Mouse (Mus musculus): ENCODE measurements around the gene Ankrd44. TPM values are rescaled to one million over a fixed set of nuclear protein-coding genes. Genes with fewer than 3 reads are reported as not detected.

Ankrd44 gene
- polyA plus RNA-seq, 1 experiment from 2014 or later = 18.3 TPM

- H3K4me2 ChIP-seq = no peak overlapping the region
- no peak overlapping the region for H3K4me3 ChIP-seq (ENCODE audit: low read depth, low read length)
- H3K4me1 ChIP-seq (ENCODE audit: insufficient read depth) = peaks cover 11% of the 10 kb centered on the region; the same call in 1 of the 2 replicates
- no peaks in the 10 kb centered on the region for H3K36me3 ChIP-seq (ENCODE audit: insufficient read depth)
- WGBS = 94% methylated on average over 1 of the region's 1 CpGs
- H3K27ac ChIP-seq (ENCODE audit: low read depth) = no peak overlapping the region
- no peak for DNase-seq
- H3K9ac ChIP-seq = no peak overlapping the region
- H3K9me3 ChIP-seq (ENCODE audit: low read depth, low read length) = no peaks in the 10 kb centered on the region
- no peaks in the 10 kb centered on the region for H3K27me3 ChIP-seq (ENCODE audit: insufficient read depth, low read length)
- TF ChIP-seq CTCF (IDR thresholded peaks at IDR 0.05; ENCODE audit: low read depth) = no peak
- ATAC-seq (ENCODE audit: insufficient read depth) = no peak
Measured at GRCm38 (mm10) chr1:54871321-54871720, 54.9 kb downstream of the Ankrd44 start.

GRCm38 (mm10) chr1:54870634-54871033 lies 55.6 kb downstream of the Ankrd44 start:
- WGBS = 75% methylated on average over 2 of the region's 2 CpGs
- Histone ChIP-seq H3K4me2 (no peak overlapping the region), H3K9ac (no peak overlapping the region), H3K4me3 (ENCODE audit: low read depth, low read length) (no peak overlapping the region), H3K27me3 (ENCODE audit: insufficient read depth, low read length) (no peaks in the 10 kb centered on the region), H3K9me3 (ENCODE audit: low read depth, low read length) (no peaks in the 10 kb centered on the region), H3K27ac (ENCODE audit: low read depth) (no peak overlapping the region), H3K36me3 (ENCODE audit: insufficient read depth) (no peaks in the 10 kb centered on the region), H3K4me1 (ENCODE audit: insufficient read depth) (peaks cover 11% of the 10 kb centered on the region; the same call in 1 of the 2 replicates)
- TF ChIP-seq CTCF (IDR thresholded peaks at IDR 0.05; ENCODE audit: low read depth) = no peak
- ATAC-seq (ENCODE audit: insufficient read depth) (no peak), DNase-seq (no peak)

GRCm38 (mm10) chr1:54867226-54867625 lies 59.0 kb downstream of the Ankrd44 start:
- no peak overlapping the region; the same call in 1 of the 2 replicates for H3K27ac ChIP-seq (ENCODE audit: low read depth)
- no peak for DNase-seq
- no peaks in the 10 kb centered on the region for H3K9me3 ChIP-seq (ENCODE audit: low read depth, low read length)
- H3K4me3 ChIP-seq (ENCODE audit: low read depth, low read length) = no peak overlapping the region
- H3K4me2 ChIP-seq = no peak overlapping the region
- H3K9ac ChIP-seq = no peak overlapping the region
- H3K27me3 ChIP-seq (ENCODE audit: insufficient read depth, low read length) = no peaks in the 10 kb centered on the region
- 28% methylated on average over 4 of the region's 4 CpGs for WGBS
- TF ChIP-seq CTCF (IDR thresholded peaks at IDR 0.05; ENCODE audit: low read depth) = no peak
- no peaks in the 10 kb centered on the region for H3K4me1 ChIP-seq (ENCODE audit: insufficient read depth)
- ATAC-seq (ENCODE audit: insufficient read depth) = no peak; the same call in 1 of the 2 replicates
- no peaks in the 10 kb centered on the region for H3K36me3 ChIP-seq (ENCODE audit: insufficient read depth)

- DNase-seq (no peak), ATAC-seq (ENCODE audit: insufficient read depth) (no peak)
- Histone ChIP-seq H3K4me3 (ENCODE audit: low read depth, low read length) (no peak overlapping the region), H3K27ac (ENCODE audit: low read depth) (no peak overlapping the region), H3K9ac (no peak overlapping the region), H3K4me1 (ENCODE audit: insufficient read depth) (no peaks in the 10 kb centered on the region), H3K36me3 (ENCODE audit: insufficient read depth) (no peaks in the 10 kb centered on the region), H3K4me2 (no peak overlapping the region), H3K9me3 (ENCODE audit: low read depth, low read length) (no peaks in the 10 kb centered on the region), H3K27me3 (ENCODE audit: insufficient read depth, low read length) (no peaks in the 10 kb centered on the region)
- no peak for TF ChIP-seq CTCF (IDR thresholded peaks at IDR 0.05; ENCODE audit: low read depth)
- WGBS = 71% methylated on average over 3 of the region's 3 CpGs
Measured at GRCm38 (mm10) chr1:54866131-54866530, 60.1 kb downstream of the Ankrd44 start.

- WGBS = 74% methylated on average over 7 of the region's 7 CpGs
- H3K4me1 ChIP-seq (ENCODE audit: insufficient read depth) = no peaks in the 10 kb centered on the region
- no peak overlapping the region for H3K4me2 ChIP-seq
- H3K4me3 ChIP-seq (ENCODE audit: low read depth, low read length) = no peak overlapping the region
- H3K27ac ChIP-seq (ENCODE audit: low read depth) = no peak overlapping the region
- no peak overlapping the region for H3K9ac ChIP-seq
- no peak for TF ChIP-seq CTCF (IDR thresholded peaks at IDR 0.05; ENCODE audit: low read depth)
- no peaks in the 10 kb centered on the region for H3K9me3 ChIP-seq (ENCODE audit: low read depth, low read length)
- H3K36me3 ChIP-seq (ENCODE audit: insufficient read depth) = no peaks in the 10 kb centered on the region
- no peaks in the 10 kb centered on the region for H3K27me3 ChIP-seq (ENCODE audit: insufficient read depth, low read length)
- ATAC-seq (ENCODE audit: insufficient read depth) (peak; percentile 15; the same call in 1 of the 2 replicates), DNase-seq (no peak)
Measured at GRCm38 (mm10) chr1:54864928-54865652, 61.1 kb downstream of the Ankrd44 start.

- Histone ChIP-seq H3K4me1 (ENCODE audit: insufficient read depth) (no peaks in the 10 kb centered on the region), H3K9me3 (ENCODE audit: low read depth, low read length) (no peaks in the 10 kb centered on the region), H3K27me3 (ENCODE audit: insufficient read depth, low read length) (no peaks in the 10 kb centered on the region), H3K27ac (ENCODE audit: low read depth) (no peak overlapping the region), H3K9ac (no peak overlapping the region), H3K4me3 (ENCODE audit: low read depth, low read length) (no peak overlapping the region), H3K36me3 (ENCODE audit: insufficient read depth) (no peaks in the 10 kb centered on the region), H3K4me2 (no peak overlapping the region)
- DNase-seq = no peak
- no peak for ATAC-seq (ENCODE audit: insufficient read depth)
- 61% methylated on average over 5 of the region's 5 CpGs for WGBS
- TF ChIP-seq CTCF (IDR thresholded peaks at IDR 0.05; ENCODE audit: low read depth) = no peak
Measured at GRCm38 (mm10) chr1:54860361-54860760, 65.8 kb downstream of the Ankrd44 start.

GRCm38 (mm10) chr1:54859876-54860275 lies 66.3 kb downstream of the Ankrd44 start:
- ATAC-seq (ENCODE audit: insufficient read depth) = no peak

More at GRCm38 (mm10) chr1:54859876-54860275, 66.3 kb downstream of the Ankrd44 start:
- no peak overlapping the region for H3K9ac ChIP-seq
- no peak overlapping the region for H3K4me2 ChIP-seq
- H3K36me3 ChIP-seq (ENCODE audit: insufficient read depth) = no peaks in the 10 kb centered on the region
- TF ChIP-seq CTCF (IDR thresholded peaks at IDR 0.05; ENCODE audit: low read depth) = no peak
- H3K9me3 ChIP-seq (ENCODE audit: low read depth, low read length) = no peaks in the 10 kb centered on the region
- no peak overlapping the region for H3K4me3 ChIP-seq (ENCODE audit: low read depth, low read length)
- H3K4me1 ChIP-seq (ENCODE audit: insufficient read depth) = no peaks in the 10 kb centered on the region
- no peaks in the 10 kb centered on the region for H3K27me3 ChIP-seq (ENCODE audit: insufficient read depth, low read length)
- no peak overlapping the region for H3K27ac ChIP-seq (ENCODE audit: low read depth)
- DNase-seq = no peak

Data from lung, embryonic 14.5 days (tissue).